8 mouse cellular contexts compared by ENCODE assay signal in genomic region chr4:101508431-101508830, GRCm38 (mm10). TPM values are rescaled to one million over a fixed set of nuclear protein-coding genes. Genes with fewer than 3 reads are reported as not detected.
DNase-seq lines count a peak whose midpoint lies in the region; ATAC-seq and TF ChIP-seq lines count a peak whose summit lies in the region.

No protein-coding gene starts in this region.

- 3% methylated on average over 10 of the region's 10 CpGs for WGBS in heart, embryonic 12.5 days
- 3% methylated on average over 10 of the region's 10 CpGs for WGBS in forebrain, embryonic 10.5 days
- 6% methylated on average over 10 of the region's 10 CpGs for WGBS in liver, embryonic 12.5 days (ENCODE audit: insufficient replicate concordance)

- H3K4me3 ChIP-seq in heart, embryonic 12.5 days: peak overlapping the region; percentile 51
- H3K4me3 ChIP-seq in ES-Bruce4 (ENCODE audit: low read depth, low read length): peak overlapping the region; percentile 60
- H3K4me3 ChIP-seq in forebrain, embryonic 10.5 days: peak overlapping the region; percentile 56
- H3K4me3 ChIP-seq in liver, embryonic 12.5 days: peak overlapping the region; percentile 40

- TF ChIP-seq CTCF in ES-Bruce4 (IDR thresholded peaks at IDR 0.05; ENCODE audit: low read depth, low read length): no peak

- no peaks in the 10 kb centered on the region for H3K9me3 ChIP-seq in heart, embryonic 12.5 days (replicated peaks)
- H3K9me3 ChIP-seq in ES-Bruce4 (replicated peaks; ENCODE audit: control insufficient read depth, insufficient read depth, low read length, poor library complexity, severe bottlenecking): no peaks in the 10 kb centered on the region
- no peaks in the 10 kb centered on the region for H3K9me3 ChIP-seq in forebrain, embryonic 10.5 days
- H3K9me3 ChIP-seq in liver, embryonic 12.5 days (replicated peaks): no peaks in the 10 kb centered on the region

- no peaks in the 10 kb centered on the region for H3K36me3 ChIP-seq in heart, embryonic 12.5 days
- H3K36me3 ChIP-seq in ES-Bruce4 (ENCODE audit: control insufficient read depth, insufficient read depth, low read length, poor library complexity, severe bottlenecking): no peaks in the 10 kb centered on the region
- H3K36me3 ChIP-seq in forebrain, embryonic 10.5 days (replicated peaks): no peaks in the 10 kb centered on the region
- no peaks in the 10 kb centered on the region for H3K36me3 ChIP-seq in liver, embryonic 12.5 days

- TF ChIP-seq POLR2A in ES-Bruce4 (IDR thresholded peaks at IDR 0.05; ENCODE audit: insufficient read depth, low read length): no peak

- no peak for ATAC-seq in heart, embryonic 12.5 days (ENCODE audit: insufficient number of reproducible peaks, low FRiP score)
- no peak for ATAC-seq in liver, embryonic 12.5 days
- ATAC-seq in inflammation-experienced regulatory T-cells, adult 6 months: no peak

- peaks cover 9% of the 10 kb centered on the region; the same call in 1 of the 2 replicates for H3K4me1 ChIP-seq in heart, embryonic 12.5 days (replicated peaks)
- H3K4me1 ChIP-seq in ES-Bruce4 (ENCODE audit: control insufficient read depth, insufficient read depth, low read length): peaks cover 3% of the 10 kb centered on the region
- H3K4me1 ChIP-seq in forebrain, embryonic 10.5 days: peaks cover 53% of the 10 kb centered on the region
- no peaks in the 10 kb centered on the region for H3K4me1 ChIP-seq in liver, embryonic 12.5 days

- TF ChIP-seq EP300 in ES-Bruce4 (IDR thresholded peaks at IDR 0.05; ENCODE audit: insufficient read depth, low read depth, low read length): no peak

- no peak overlapping the region for H3K27ac ChIP-seq in heart, embryonic 12.5 days (ENCODE audit: poor library complexity, severe bottlenecking)
- no peak overlapping the region for H3K27ac ChIP-seq in ES-Bruce4 (ENCODE audit: insufficient read depth, low read length)
- peak overlapping the region; percentile 60 for H3K27ac ChIP-seq in forebrain, embryonic 10.5 days
- no peak overlapping the region for H3K27ac ChIP-seq in liver, embryonic 12.5 days

- no peak for DNase-seq in heart, adult 18-20 months
- no peak for DNase-seq in forebrain, embryonic 10.5 days (ENCODE audit: extremely low spot score, low spot score)
- DNase-seq in urinary bladder, postnatal 14 days (ENCODE audit: low spot score): no peak
- no peak for DNase-seq in adrenal gland, postnatal 10 days

- peaks cover 20% of the 10 kb centered on the region for H3K27me3 ChIP-seq in heart, embryonic 12.5 days (replicated peaks)
- H3K27me3 ChIP-seq in ES-Bruce4 (ENCODE audit: control insufficient read depth, insufficient read depth, low read length, poor library complexity, severe bottlenecking): no peaks in the 10 kb centered on the region
- peaks cover 52% of the 10 kb centered on the region for H3K27me3 ChIP-seq in forebrain, embryonic 10.5 days (ENCODE audit: poor library complexity, severe bottlenecking)
- peaks cover 29% of the 10 kb centered on the region for H3K27me3 ChIP-seq in liver, embryonic 12.5 days (replicated peaks)

- peak overlapping the region; percentile 98 for H3K4me2 ChIP-seq in heart, embryonic 12.5 days
- peak overlapping the region; percentile 61 for H3K4me2 ChIP-seq in liver, embryonic 12.5 days

- H3K9ac ChIP-seq in heart, embryonic 12.5 days: peak overlapping the region; percentile 65
- peak overlapping the region; percentile 42 for H3K9ac ChIP-seq in ES-Bruce4 (ENCODE audit: low read depth, poor library complexity, severe bottlenecking)
- no peak overlapping the region for H3K9ac ChIP-seq in liver, embryonic 12.5 days

RNA-seq across cellular contexts. Expression of gene Dnajc6, which starts 12.0 kb away (rescaled TPM):
- polyA plus RNA-seq in heart, embryonic 12.5 days (2016; fragmentation: Nextera tagmentation; extraction: Ambion mirVana): 0.26 and 0.45 TPM in 2 replicates
- under 1 TPM; 0.51 to 0.74 TPM for total RNA-seq in heart, adult 18-20 months (2021)
- polyA plus RNA-seq in ES-Bruce4 (2011; ENCODE audit: insufficient read depth, insufficient read length, low read depth, missing spikeins): 11.3 and 15.5 TPM in 2 replicates
- polyA plus RNA-seq in forebrain, embryonic 10.5 days (2016; fragmentation: Nextera tagmentation; extraction: Ambion mirVana): 1.4 and 1.7 TPM in 2 replicates
- 0.02 and 0.10 TPM in 2 replicates for polyA plus RNA-seq in liver, embryonic 12.5 days (2016; fragmentation: Nextera tagmentation; extraction: Ambion mirVana)
- polyA plus RNA-seq in inflammation-experienced regulatory T-cells, adult 6 months (2017; shearing (Covaris generic)): 1 to 10 TPM; 2.6 to 3.2 (median 2.8) TPM
- 1 to 10 TPM; 7.3 to 9.1 TPM for total RNA-seq in adrenal gland, postnatal 10 days (2021)
